12 mouse cellular contexts compared by ENCODE assay signal in genomic region chr17:35543412-35543861, GRCm38 (mm10). TPM values are rescaled to one million over a fixed set of nuclear protein-coding genes. Genes with fewer than 3 reads are reported as not detected.
DNase-seq lines count a peak whose midpoint lies in the region; ATAC-seq and TF ChIP-seq lines count a peak whose summit lies in the region.
"Had no signal": no experiment of that assay in that cellular context is flagged by ENCODE, and none has a peak within 500 bp of the region (broad histone marks: within the 10 kb centered on the region; RNA-seq: fewer than 3 reads in every experiment).

No protein-coding gene starts in this region.

- H3K27ac ChIP-seq in heart, embryonic 12.5 days (ENCODE audit: poor library complexity, severe bottlenecking): peak overlapping the region; percentile 11; the same call in 1 of the 2 replicates
- H3K27ac ChIP-seq in midbrain, embryonic 13.5 days: peak overlapping the region; percentile 56; the same call in 1 of the 2 replicates
- H3K27ac ChIP-seq: liver, embryonic 14.5 days had no signal

- peaks cover 7% of the 10 kb centered on the region; the same call in 1 of the 2 replicates for H3K27me3 ChIP-seq in heart, embryonic 12.5 days (replicated peaks)
- no peaks in the 10 kb centered on the region for H3K27me3 ChIP-seq in E14TG2a.4 (ENCODE audit: insufficient read depth, low read length)
- no peaks in the 10 kb centered on the region for H3K27me3 ChIP-seq in midbrain, embryonic 13.5 days

- H3K4me3 ChIP-seq in heart, embryonic 12.5 days: 0 out of 2 replicates have a peak overlapping the region, but pooled peaks have one; percentile 1
- H3K4me3 ChIP-seq in E14TG2a.4 (replicated peaks; ENCODE audit: low read length): peak overlapping the region; percentile 49
- H3K4me3 ChIP-seq in midbrain, embryonic 13.5 days (replicated peaks): no peak overlapping the region

- ATAC-seq in heart, embryonic 12.5 days (ENCODE audit: insufficient number of reproducible peaks, low FRiP score): no peak
- peak; percentile 68 for ATAC-seq in midbrain, embryonic 13.5 days
- ATAC-seq: intestine, embryonic 16.5 days had no signal

- H3K4me2 ChIP-seq in heart, embryonic 12.5 days: peak overlapping the region; percentile 29
- peak overlapping the region; percentile 35 for H3K4me2 ChIP-seq in midbrain, embryonic 13.5 days (replicated peaks)

- no peak overlapping the region for H3K9ac ChIP-seq in heart, embryonic 12.5 days
- H3K9ac ChIP-seq in midbrain, embryonic 13.5 days (replicated peaks): peak overlapping the region; percentile 29; the same call in 1 of the 2 replicates
- H3K9ac ChIP-seq: liver, embryonic 14.5 days had no signal

- TF ChIP-seq CTCF in E14TG2a.4 (conservative IDR thresholded peaks at IDR 0.05; ENCODE audit: low read length): no peak

- peaks cover 23% of the 10 kb centered on the region for H3K4me1 ChIP-seq in heart, embryonic 12.5 days (replicated peaks)
- H3K4me1 ChIP-seq in E14TG2a.4 (replicated peaks; ENCODE audit: low read depth, low read length): peaks cover 71% of the 10 kb centered on the region
- peaks cover 19% of the 10 kb centered on the region for H3K4me1 ChIP-seq in midbrain, embryonic 13.5 days (replicated peaks)

- 47% methylated on average over 14 of the region's 14 CpGs for WGBS in heart, embryonic 12.5 days
- 20% methylated on average over 14 of the region's 14 CpGs for WGBS in midbrain, embryonic 13.5 days

- DNase-seq in heart, adult 11 months: no peak
- DNase-seq in R1 (ENCODE audit: low read depth, low spot score): peak; percentile 66
- DNase-seq in thymus, postnatal 36 days: no peak
- DNase-seq in layer of hippocampus, adult 9-11 months: no peak
- no peak for DNase-seq in lung, postnatal 36 days
- DNase-seq: cerebellum, adult 18-20 months; right cerebral cortex, postnatal 14 days had no signal

- no peaks in the 10 kb centered on the region for H3K36me3 ChIP-seq in heart, embryonic 12.5 days
- H3K36me3 ChIP-seq in E14TG2a.4 (ENCODE audit: insufficient read depth, low read length): no peaks in the 10 kb centered on the region
- no peaks in the 10 kb centered on the region for H3K36me3 ChIP-seq in midbrain, embryonic 13.5 days

- H3K9me3 ChIP-seq in heart, embryonic 12.5 days (replicated peaks): no peaks in the 10 kb centered on the region
- no peaks in the 10 kb centered on the region for H3K9me3 ChIP-seq in E14TG2a.4 (ENCODE audit: low read length)
- no peaks in the 10 kb centered on the region for H3K9me3 ChIP-seq in midbrain, embryonic 13.5 days

RNA-seq across cellular contexts. Expression of gene Cdsn, which starts 8.5 kb away (rescaled TPM):
- polyA plus RNA-seq in heart, embryonic 12.5 days (2016; fragmentation: Nextera tagmentation; extraction: Ambion mirVana): 0.46 and 0.72 TPM in 2 replicates
- 0.06 and 0.11 TPM in 2 replicates for polyA plus RNA-seq in midbrain, embryonic 13.5 days (2015; fragmentation: Nextera tagmentation; extraction: Ambion mirVana)
- polyA plus RNA-seq: liver, embryonic 14.5 days had no signal

RNA-seq across cellular contexts. Expression of gene Psors1c2, which starts 10.4 kb away (rescaled TPM):
- polyA plus RNA-seq in heart, embryonic 12.5 days (2016; fragmentation: Nextera tagmentation; extraction: Ambion mirVana): 0.39 and 0.49 TPM in 2 replicates
- 0.73 and 1.1 TPM in 2 replicates for polyA plus RNA-seq in midbrain, embryonic 13.5 days (2015; fragmentation: Nextera tagmentation; extraction: Ambion mirVana)

RNA-seq across cellular contexts. Expression of gene 2300002M23Rik, which starts 23.8 kb away (rescaled TPM):
- not detected in 2 replicates for polyA plus RNA-seq in heart, embryonic 12.5 days (2016; fragmentation: Nextera tagmentation; extraction: Ambion mirVana)
- not detected in 2 replicates for polyA plus RNA-seq in midbrain, embryonic 13.5 days (2015; fragmentation: Nextera tagmentation; extraction: Ambion mirVana)
- polyA plus RNA-seq: intestine, embryonic 16.5 days; liver, embryonic 14.5 days had no signal

RNA-seq across cellular contexts. Expression of gene Cchcr1, which starts 26.5 kb away (rescaled TPM):
- 15.9 and 17.7 TPM in 2 replicates for polyA plus RNA-seq in heart, embryonic 12.5 days (2016; fragmentation: Nextera tagmentation; extraction: Ambion mirVana)
- polyA plus RNA-seq in midbrain, embryonic 13.5 days (2015; fragmentation: Nextera tagmentation; extraction: Ambion mirVana): 6.5 and 8.4 TPM in 2 replicates

RNA-seq across cellular contexts. Expression of gene Tcf19, which starts 26.8 kb away (rescaled TPM):
- polyA plus RNA-seq in heart, embryonic 12.5 days (2016; fragmentation: Nextera tagmentation; extraction: Ambion mirVana): 49.6 and 49.8 TPM in 2 replicates
- polyA plus RNA-seq in midbrain, embryonic 13.5 days (2015; fragmentation: Nextera tagmentation; extraction: Ambion mirVana): 23.1 and 23.2 TPM in 2 replicates
